Mouse (Mus musculus) monocyte, adult 5-6 weeks (primary cell): ENCODE data around the gene Fmo1. TPM values are rescaled to one million over a fixed set of nuclear protein-coding genes. Genes with fewer than 3 reads are reported as not detected.

Experiments
- ATAC-seq: fragments of 153-309, 156-312 bp; replicated peaks from 2 replicates; pipeline ENCODE4 v1.8.0; 2017; ENCODE audit warnings: mild to moderate bottlenecking; ENCODE audit not compliant: low TSS enrichment, insufficient number of reproducible peaks, severe bottlenecking, poor library complexity, low FRiP score
- total RNA-seq: library from RNA; stranded (forward); fragments of 200-1000, 200-491, 200-594 nt; gene quantifications from 3 replicates; pipeline ENCODE4 v1.2.3, GENCODE M21; 2017

The Fmo1 gene
- total RNA-seq, 1 experiment from 2014 or later, result not detected

- ATAC-seq, result no peak
These were observed 1.5 kb downstream of the Fmo1 start for GRCm38 (mm10) chr1:162864816-162865492.

GRCm38 (mm10) chr1:162864279-162864678, 2.1 kb downstream of the Fmo1 start:
- no peak for ATAC-seq

GRCm38 (mm10) chr1:162863579-162863978, 2.8 kb downstream of the Fmo1 start:
- no peak for ATAC-seq

GRCm38 (mm10) chr1:162862328-162862727, 4.1 kb downstream of the Fmo1 start:
- ATAC-seq, result no peak

GRCm38 (mm10) chr1:162859996-162860605, 6.3 kb downstream of the Fmo1 start:
- ATAC-seq, result no peak

- ATAC-seq, result no peak
These were observed 6.8 kb downstream of the Fmo1 start for GRCm38 (mm10) chr1:162859545-162859976.

GRCm38 (mm10) chr1:162858748-162859130, 7.7 kb downstream of the Fmo1 start:
- ATAC-seq, result no peak

- no peak for ATAC-seq
These were observed 8.4 kb downstream of the Fmo1 start for GRCm38 (mm10) chr1:162857766-162858747.

GRCm38 (mm10) chr1:162853812-162854482, 12.5 kb downstream of the Fmo1 start:
- no peak for ATAC-seq

GRCm38 (mm10) chr1:162847554-162847953, 18.9 kb downstream of the Fmo1 start:
- no peak for ATAC-seq

- ATAC-seq, result no peak
These were observed 26.2 kb downstream of the Fmo1 start for GRCm38 (mm10) chr1:162840211-162840610.

GRCm38 (mm10) chr1:162838976-162839375, 27.4 kb downstream of the Fmo1 start:
- no peak for ATAC-seq

- no peak for ATAC-seq
These were observed 32.1 kb downstream of the Fmo1 start for GRCm38 (mm10) chr1:162834342-162834741.

GRCm38 (mm10) chr1:162832574-162832953, 33.8 kb downstream of the Fmo1 start:
- ATAC-seq, result no peak

GRCm38 (mm10) chr1:162831838-162832573, 34.4 kb downstream of the Fmo1 start:
- ATAC-seq, result no peak

- no peak for ATAC-seq
These were observed 47.1 kb downstream of the Fmo1 start for GRCm38 (mm10) chr1:162819280-162819679.

GRCm38 (mm10) chr1:162815381-162816127, 50.9 kb downstream of the Fmo1 start:
- no peak for ATAC-seq

- no peak for ATAC-seq
These were observed 51.5 kb downstream of the Fmo1 start for GRCm38 (mm10) chr1:162814932-162815331.
